Mouse (Mus musculus): Measurements from ENCODE around the gene Myo6. TPM values are rescaled to one million over a fixed set of nuclear protein-coding genes. Genes with fewer than 3 reads are reported as not detected.
A peak's percentile ranks its signal among the peaks of the same experiment; 100 is the strongest.

Gene Myo6
- total RNA-seq, 2 experiments from 2014 or later, result 82.0 to 83.8 TPM

GRCm38 (mm10) chr9:80188324-80188893, 23.6 kb downstream of the Myo6 start:
- Histone ChIP-seq H3K4me3 (no peak overlapping the region), H3K27ac (peak overlapping the region; percentile 48; the same call in 1 of the 2 replicates)
- DNase-seq (ENCODE audit: low spot score in 2 of 2), result no peak
- no peak for TF ChIP-seq CTCF (conservative IDR thresholded peaks at IDR 0.05)

GRCm38 (mm10) chr9:80191240-80191639, 26.4 kb downstream of the Myo6 start:
- no peak for TF ChIP-seq CTCF (conservative IDR thresholded peaks at IDR 0.05)
- no peak overlapping the region for H3K4me3 ChIP-seq

GRCm38 (mm10) chr9:80192324-80192723, 27.5 kb downstream of the Myo6 start:
- DNase-seq (ENCODE audit: low spot score in 2 of 2), result no peak
- TF ChIP-seq CTCF (conservative IDR thresholded peaks at IDR 0.05), result no peak
- Histone ChIP-seq H3K4me3 (no peak overlapping the region), H3K27ac (no peak overlapping the region; the same call in 1 of the 2 replicates)

More at GRCm38 (mm10) chr9:80191240-80191639, 26.4 kb downstream of the Myo6 start:
- DNase-seq (ENCODE audit: low spot score in 2 of 2), result no peak
- H3K27ac ChIP-seq, result no peak overlapping the region

GRCm38 (mm10) chr9:80194446-80194845, 29.6 kb downstream of the Myo6 start:
- H3K4me3 ChIP-seq, result no peak overlapping the region
- H3K27ac ChIP-seq, result peak overlapping the region; percentile 23; the same call in 1 of the 2 replicates
- TF ChIP-seq CTCF (conservative IDR thresholded peaks at IDR 0.05), result no peak
- no peak for DNase-seq (ENCODE audit: low spot score in 2 of 2)

- no peak for TF ChIP-seq CTCF (conservative IDR thresholded peaks at IDR 0.05)
- DNase-seq (ENCODE audit: low spot score in 2 of 2), result no peak
- H3K4me3 ChIP-seq, result no peak overlapping the region
- peak overlapping the region; percentile 73 for H3K27ac ChIP-seq
Observed at GRCm38 (mm10) chr9:80196161-80196560, 31.3 kb downstream of the Myo6 start.

GRCm38 (mm10) chr9:80197233-80197632, 32.4 kb downstream of the Myo6 start:
- H3K4me3 ChIP-seq, result no peak overlapping the region
- H3K27ac ChIP-seq, result peak overlapping the region; percentile 39; the same call in 1 of the 2 replicates
- TF ChIP-seq CTCF (conservative IDR thresholded peaks at IDR 0.05), result no peak
- DNase-seq (ENCODE audit: low spot score in 2 of 2), result no peak

- Histone ChIP-seq H3K4me3 (no peak overlapping the region; the same call in 1 of the 2 replicates), H3K27ac (peak overlapping the region; percentile 86)
- DNase-seq (ENCODE audit: low spot score in 2 of 2), result no peak
- no peak for TF ChIP-seq CTCF (conservative IDR thresholded peaks at IDR 0.05)
Observed at GRCm38 (mm10) chr9:80200855-80201254, 36.0 kb downstream of the Myo6 start.

GRCm38 (mm10) chr9:80202374-80203060, 37.7 kb downstream of the Myo6 start:
- no peak for DNase-seq (ENCODE audit: low spot score in 2 of 2)
- peak overlapping the region; percentile 86 for H3K27ac ChIP-seq
- TF ChIP-seq CTCF (conservative IDR thresholded peaks at IDR 0.05), result no peak
- H3K4me3 ChIP-seq, result no peak overlapping the region

- no peak for TF ChIP-seq CTCF (conservative IDR thresholded peaks at IDR 0.05)
- H3K27ac ChIP-seq, result peak overlapping the region; percentile 69; the same call in 1 of the 2 replicates
- H3K4me3 ChIP-seq, result no peak overlapping the region
- no peak for DNase-seq (ENCODE audit: low spot score in 2 of 2)
Observed at GRCm38 (mm10) chr9:80208681-80209080, 43.9 kb downstream of the Myo6 start.

GRCm38 (mm10) chr9:80209459-80209858, 44.6 kb downstream of the Myo6 start:
- Histone ChIP-seq H3K4me3 (no peak overlapping the region), H3K27ac (peak overlapping the region; percentile 69; the same call in 1 of the 2 replicates)
- no peak for TF ChIP-seq CTCF (conservative IDR thresholded peaks at IDR 0.05)
- DNase-seq (ENCODE audit: low spot score in 2 of 2), result no peak

GRCm38 (mm10) chr9:80210096-80210495, 45.3 kb downstream of the Myo6 start:
- H3K27ac ChIP-seq, result peak overlapping the region; percentile 67; the same call in 1 of the 2 replicates
- DNase-seq (ENCODE audit: low spot score in 2 of 2), result no peak
- TF ChIP-seq CTCF (conservative IDR thresholded peaks at IDR 0.05), result 0 out of 2 replicates have a peak, but pooled peaks have one; percentile 7
- no peak overlapping the region for H3K4me3 ChIP-seq

GRCm38 (mm10) chr9:80213428-80213827, 48.6 kb downstream of the Myo6 start:
- no peak for TF ChIP-seq CTCF (conservative IDR thresholded peaks at IDR 0.05)
- no peak for DNase-seq (ENCODE audit: low spot score in 2 of 2)
- Histone ChIP-seq H3K4me3 (no peak overlapping the region), H3K27ac (no peak overlapping the region)

GRCm38 (mm10) chr9:80215502-80215901, 50.7 kb downstream of the Myo6 start:
- TF ChIP-seq CTCF (conservative IDR thresholded peaks at IDR 0.05), result no peak
- H3K4me3 ChIP-seq, result no peak overlapping the region
- no peak overlapping the region for H3K27ac ChIP-seq
- DNase-seq (ENCODE audit: low spot score in 2 of 2), result no peak
